Comparison of ENCODE assay signal across 8 mouse cellular contexts in genomic region chr4:152434836-152435235, GRCm38 (mm10). TPM values are rescaled to one million over a fixed set of nuclear protein-coding genes. Genes with fewer than 3 reads are reported as not detected.
DNase-seq lines count a peak whose midpoint lies in the region; ATAC-seq and TF ChIP-seq lines count a peak whose summit lies in the region.

No protein-coding gene starts in this region.

- no peaks in the 10 kb centered on the region for H3K27me3 ChIP-seq in intestine, embryonic 16.5 days (replicated peaks; ENCODE audit: control insufficient read depth, insufficient read depth, low read length)
- no peaks in the 10 kb centered on the region for H3K27me3 ChIP-seq in midbrain, embryonic 11.5 days (ENCODE audit: control insufficient read depth, insufficient read depth, low read length)
- no peaks in the 10 kb centered on the region for H3K27me3 ChIP-seq in small intestine, adult 2 months (ENCODE audit: control insufficient read depth, insufficient read depth, low read length)

- WGBS in intestine, embryonic 16.5 days: 1% methylated on average over 9 of the region's 9 CpGs
- WGBS in midbrain, embryonic 11.5 days: 1% methylated on average over 9 of the region's 9 CpGs
- 11% methylated on average over 9 of the region's 9 CpGs for WGBS in small intestine, adult 2 months

- intact Hi-C loops in left cerebral cortex, postnatal 14 days (cut with DNase I): loop anchor here (2.0 to 5.0 kb wide), 2 partner anchors 94 to 268 kb away; no protein-coding TSS in a partner anchor

- peak overlapping the region; percentile 24 for H3K4me2 ChIP-seq in intestine, embryonic 16.5 days (ENCODE audit: low read depth, low read length)
- H3K4me2 ChIP-seq in midbrain, embryonic 11.5 days: peak overlapping the region; percentile 49

- peak; percentile 67; the same call in 1 of the 2 replicates for TF ChIP-seq CTCF in small intestine, adult 2 months (IDR thresholded peaks at IDR 0.05; ENCODE audit: extremely low read depth, insufficient read length, insufficient replicate concordance, low read depth, low read length)

- DNase-seq in adrenal gland, adult 2 months: peak; percentile 85
- peak; percentile 83 for DNase-seq in embryo, embryonic 11.5 days (ENCODE audit: low read depth, low spot score)
- DNase-seq in left cerebral cortex, postnatal 14 days (ENCODE audit: low spot score in 2 of 2): peak; percentile 95 to 96
- peak; percentile 99 for DNase-seq in midbrain, embryonic 11.5 days (ENCODE audit: low spot score, missing footprints)

- no peaks in the 10 kb centered on the region for H3K9me3 ChIP-seq in intestine, embryonic 16.5 days (ENCODE audit: control insufficient read depth, low read length)
- no peaks in the 10 kb centered on the region for H3K9me3 ChIP-seq in midbrain, embryonic 11.5 days (ENCODE audit: control insufficient read depth, low read length)

- no peak overlapping the region for H3K4me3 ChIP-seq in intestine, embryonic 16.5 days (ENCODE audit: low read length)
- H3K4me3 ChIP-seq in midbrain, embryonic 11.5 days (ENCODE audit: low read depth, low read length): peak overlapping the region; percentile 9; the same call in 1 of the 2 replicates
- no peak overlapping the region for H3K4me3 ChIP-seq in small intestine, adult 2 months (ENCODE audit: low read depth, low read length)

- no peak for TF ChIP-seq POLR2A in small intestine, adult 2 months (IDR thresholded peaks at IDR 0.05; ENCODE audit: low read depth, low read length)

- H3K4me1 ChIP-seq in intestine, embryonic 16.5 days (ENCODE audit: control insufficient read depth, insufficient read depth, low read length): no peaks in the 10 kb centered on the region; the same call in 1 of the 2 replicates
- H3K4me1 ChIP-seq in midbrain, embryonic 11.5 days (ENCODE audit: control insufficient read depth, insufficient read depth, low read length): peaks cover 5% of the 10 kb centered on the region
- H3K4me1 ChIP-seq in small intestine, adult 2 months (ENCODE audit: control insufficient read depth, insufficient read depth, insufficient read length, low read length): no peaks in the 10 kb centered on the region

- H3K36me3 ChIP-seq in intestine, embryonic 16.5 days (ENCODE audit: control insufficient read depth, insufficient read depth, low read length): no peaks in the 10 kb centered on the region
- H3K36me3 ChIP-seq in midbrain, embryonic 11.5 days (ENCODE audit: control insufficient read depth, insufficient read depth, low read length): no peaks in the 10 kb centered on the region
- H3K36me3 ChIP-seq in small intestine, adult 2 months (ENCODE audit: control insufficient read depth, insufficient read depth, low read length): no peaks in the 10 kb centered on the region

- H3K27ac ChIP-seq in intestine, embryonic 16.5 days (ENCODE audit: low read length): no peak overlapping the region
- no peak overlapping the region for H3K27ac ChIP-seq in midbrain, embryonic 11.5 days (ENCODE audit: low read depth, low read length)
- H3K27ac ChIP-seq in small intestine, adult 2 months (ENCODE audit: insufficient read depth, low read depth, low read length): no peak overlapping the region

- no peak overlapping the region for H3K9ac ChIP-seq in intestine, embryonic 16.5 days (ENCODE audit: low read depth, low read length)
- H3K9ac ChIP-seq in midbrain, embryonic 11.5 days (ENCODE audit: low read length): peak overlapping the region; percentile 40; the same call in 1 of the 2 replicates

- ATAC-seq in granulocyte monocyte progenitor cell, adult 5-6 weeks (replicated peaks; ENCODE audit: poor library complexity, severe bottlenecking): peak; percentile 73
- peak; percentile 94 for ATAC-seq in intestine, embryonic 16.5 days
- ATAC-seq in midbrain, embryonic 11.5 days (ENCODE audit: low FRiP score): peak; percentile 91
- no peak for ATAC-seq in monocyte, adult 5-6 weeks (replicated peaks; ENCODE audit: insufficient number of reproducible peaks, low FRiP score, low TSS enrichment, poor library complexity, severe bottlenecking)

RNA-seq across cellular contexts. Expression of gene Nphp4, which starts 41.7 kb away (rescaled TPM):
- total RNA-seq in adrenal gland, adult 2 months (2021): 1 to 10 TPM; 3.8 to 5.0 TPM
- 3.4 and 4.7 TPM in 2 replicates for polyA plus RNA-seq in adrenal gland, adult 2 months (2012; rRNA removed)
- 0.77 and 3.7 TPM in 2 replicates for total RNA-seq in granulocyte monocyte progenitor cell, adult 5-6 weeks (2014; fragmentation: Nextera tagmentation)
- total RNA-seq in granulocyte monocyte progenitor cell, adult 5-6 weeks (2017): 0.17 and 0.31 TPM in 2 replicates
- 1.4 and 1.7 TPM in 2 replicates for polyA plus RNA-seq in intestine, embryonic 16.5 days (2015; fragmentation: Nextera tagmentation; extraction: Ambion mirVana)
- total RNA-seq in left cerebral cortex, postnatal 14 days (2021): 10 to 100 TPM; 18.7 to 19.9 TPM
- 4.4 and 4.8 TPM in 2 replicates for polyA plus RNA-seq in midbrain, embryonic 11.5 days (2014; fragmentation: Nextera tagmentation; extraction: Ambion mirVana)
- polyA plus RNA-seq in small intestine, adult 2 months (2012; rRNA removed): 0.60 and 0.68 TPM in 2 replicates
- total RNA-seq in monocyte, adult 5-6 weeks (2017): 0.19 TPM in 1 of 3 replicates, not detected in the others

RNA-seq across cellular contexts. Expression of gene Kcnab2, which starts 42.8 kb away (rescaled TPM):
- total RNA-seq in adrenal gland, adult 2 months (2021): 1 to 10 TPM; 5.9 to 7.9 TPM
- polyA plus RNA-seq in adrenal gland, adult 2 months (2012; rRNA removed): 3.2 and 3.6 TPM in 2 replicates
- 84.3 and 85.6 TPM in 2 replicates for total RNA-seq in granulocyte monocyte progenitor cell, adult 5-6 weeks (2014; fragmentation: Nextera tagmentation)
- total RNA-seq in granulocyte monocyte progenitor cell, adult 5-6 weeks (2017): 67.3 and 72.3 TPM in 2 replicates
- 3.3 and 4.4 TPM in 2 replicates for polyA plus RNA-seq in intestine, embryonic 16.5 days (2015; fragmentation: Nextera tagmentation; extraction: Ambion mirVana)
- 100 to 1,000 TPM; 216 to 228 TPM for total RNA-seq in left cerebral cortex, postnatal 14 days (2021)
- polyA plus RNA-seq in midbrain, embryonic 11.5 days (2014; fragmentation: Nextera tagmentation; extraction: Ambion mirVana): 10.5 and 11.0 TPM in 2 replicates
- 2.1 and 4.3 TPM in 2 replicates for polyA plus RNA-seq in small intestine, adult 2 months (2012; rRNA removed)
- total RNA-seq in monocyte, adult 5-6 weeks (2017): 75.3 to 156 TPM (median 133 TPM) in 3 replicates
